Mouse (Mus musculus) heart, embryonic 12.5 days (tissue): Measurements from ENCODE around the gene Tbc1d16. TPM values are rescaled to one million over a fixed set of nuclear protein-coding genes. Genes with fewer than 3 reads are reported as not detected.

ENCODE experiments used
- ATAC-seq: fragments of 200-750 bp; cut with Nextera tagmentation; 2 replicates; pipeline ENCODE4 v1.8.0; 2017; ENCODE audit warnings: moderate TSS enrichment, moderate library complexity; ENCODE audit not compliant: insufficient number of reproducible peaks, low FRiP score
- H3K27ac ChIP-seq: fragments of 300-500 bp; sonication (generic); 2 replicates; pipeline ENCODE4 v1.5.1; 2016; ENCODE audit warnings: mild to moderate bottlenecking, moderate library complexity; ENCODE audit not compliant: poor library complexity, severe bottlenecking
- H3K27me3 ChIP-seq: fragments of 300-500 bp; sonication (generic); replicated peaks from 2 replicates; pipeline ENCODE4 v1.6.1; 2016; ENCODE audit warnings: mild to moderate bottlenecking, moderate library complexity
- H3K36me3 ChIP-seq: fragments of 300-500 bp; sonication (generic); 2 replicates; pipeline ENCODE4 v1.6.1; 2016; ENCODE audit warnings: mild to moderate bottlenecking, moderate library complexity
- H3K4me1 ChIP-seq: fragments of 300-500 bp; sonication (generic); replicated peaks from 2 replicates; pipeline ENCODE4 v1.6.1; 2016; ENCODE audit warnings: mild to moderate bottlenecking
- H3K4me2 ChIP-seq: fragments of 300-500 bp; sonication (generic); 2 replicates; pipeline ENCODE4 v1.6.1; 2016; ENCODE audit warnings: mild to moderate bottlenecking, moderate library complexity
- H3K4me3 ChIP-seq: fragments of 300-500 bp; sonication (generic); 2 replicates; pipeline ENCODE4 v1.5.1; 2016; ENCODE audit warnings: mild to moderate bottlenecking
- H3K9ac ChIP-seq: fragments of 300-500 bp; sonication (generic); 2 replicates; pipeline ENCODE4 v1.6.1; 2016; ENCODE audit warnings: mild to moderate bottlenecking, moderate library complexity
- H3K9me3 ChIP-seq: fragments of 300-500 bp; sonication (generic); replicated peaks from 2 replicates; pipeline ENCODE4 v1.6.1; 2016; ENCODE audit warnings: mild to moderate bottlenecking, moderate library complexity
- WGBS: fragments of 180-500 bp; shearing (Covaris S2); methylation state at CpG from one replicate; pipeline ENCODE4 v1.1.7; 2016; 5-methylcytosine and 5-hydroxymethylcytosine counted together
- polyA plus RNA-seq: library from polyadenylated mRNA; unstranded; fragments of >200 nt; fragmentation: Nextera tagmentation; extraction: Ambion mirVana; gene quantifications from 2 replicates; pipeline ENCODE4 v1.2.1, GENCODE M21; 2016

Gene Tbc1d16
- polyA plus RNA-seq, 1 experiment from 2014 or later: 7.5 TPM

DNA sequence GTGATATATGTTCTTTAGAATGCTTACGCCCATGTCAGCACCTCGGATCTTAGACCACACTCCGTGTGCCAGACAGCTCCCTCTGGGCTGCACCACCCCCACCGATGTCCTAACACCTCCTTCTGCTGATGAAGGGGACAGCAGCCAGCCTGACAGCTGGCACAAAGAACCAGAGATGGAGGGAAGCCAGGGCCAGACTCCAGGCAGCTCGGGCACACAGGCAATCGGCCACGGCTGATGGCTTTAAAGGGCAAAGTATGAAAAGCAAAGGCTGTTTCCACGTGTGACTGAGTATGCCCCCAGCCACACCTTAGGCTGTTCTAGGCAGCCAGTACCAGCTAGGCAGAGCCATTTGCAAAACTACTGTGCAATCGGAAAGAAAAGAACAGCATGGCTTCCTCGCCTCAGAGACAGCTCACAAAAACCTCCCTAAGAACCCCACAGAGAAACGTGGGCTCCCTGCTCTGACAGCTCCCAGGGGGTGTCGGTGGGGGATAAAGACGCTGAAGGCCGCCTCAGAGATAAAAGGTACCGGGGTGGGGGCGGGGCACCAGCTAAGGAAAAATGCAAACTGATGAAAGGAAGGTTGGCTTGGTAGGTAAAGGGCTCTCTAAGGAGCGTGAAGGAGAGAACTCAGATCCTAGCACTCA is 8.4 kb downstream of the Tbc1d16 start:
- Histone ChIP-seq H3K27me3 (no peaks in the 10 kb centered on the region), H3K9me3 (no peaks in the 10 kb centered on the region), H3K36me3 (no peaks in the 10 kb centered on the region), H3K9ac (peak overlapping the region; percentile 43; the same call in 1 of the 2 replicates), H3K27ac (peak overlapping the region; percentile 5; the same call in 1 of the 2 replicates), H3K4me1 (peaks cover 48% of the 10 kb centered on the region), H3K4me2 (peak overlapping the region; percentile 51), H3K4me3 (no peak overlapping the region)
- no peak for ATAC-seq
- 16% methylated on average over 17 of the region's 17 CpGs for WGBS

DNA sequence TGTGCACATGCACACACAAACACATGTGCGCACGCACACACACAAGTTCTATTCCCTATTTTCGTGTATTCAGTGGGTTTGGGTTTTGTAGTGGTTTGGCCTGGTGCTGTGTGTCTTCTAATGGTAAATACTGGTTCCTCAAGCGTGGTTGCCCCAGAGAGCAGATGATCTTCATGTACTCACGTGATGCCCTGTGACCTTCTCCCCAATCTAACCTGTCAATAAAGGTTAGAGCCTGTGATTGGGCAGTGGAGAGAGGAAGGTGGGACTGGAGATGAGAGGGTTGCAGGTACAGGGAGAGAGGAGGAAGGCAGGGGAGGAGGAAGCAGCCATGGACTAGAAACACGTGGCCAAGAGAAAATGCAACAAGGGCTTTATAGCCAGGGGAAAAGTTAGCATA is 10.4 kb downstream of the Tbc1d16 start:
- no peak overlapping the region for H3K9ac ChIP-seq
- no peaks in the 10 kb centered on the region for H3K9me3 ChIP-seq
- no peaks in the 10 kb centered on the region for H3K27me3 ChIP-seq
- no peak overlapping the region for H3K4me3 ChIP-seq
- 85% methylated on average over 6 of the region's 6 CpGs for WGBS
- peaks cover 64% of the 10 kb centered on the region for H3K4me1 ChIP-seq
- no peak overlapping the region for H3K4me2 ChIP-seq
- ATAC-seq: no peak
- H3K27ac ChIP-seq: no peak overlapping the region
- no peaks in the 10 kb centered on the region for H3K36me3 ChIP-seq

DNA sequence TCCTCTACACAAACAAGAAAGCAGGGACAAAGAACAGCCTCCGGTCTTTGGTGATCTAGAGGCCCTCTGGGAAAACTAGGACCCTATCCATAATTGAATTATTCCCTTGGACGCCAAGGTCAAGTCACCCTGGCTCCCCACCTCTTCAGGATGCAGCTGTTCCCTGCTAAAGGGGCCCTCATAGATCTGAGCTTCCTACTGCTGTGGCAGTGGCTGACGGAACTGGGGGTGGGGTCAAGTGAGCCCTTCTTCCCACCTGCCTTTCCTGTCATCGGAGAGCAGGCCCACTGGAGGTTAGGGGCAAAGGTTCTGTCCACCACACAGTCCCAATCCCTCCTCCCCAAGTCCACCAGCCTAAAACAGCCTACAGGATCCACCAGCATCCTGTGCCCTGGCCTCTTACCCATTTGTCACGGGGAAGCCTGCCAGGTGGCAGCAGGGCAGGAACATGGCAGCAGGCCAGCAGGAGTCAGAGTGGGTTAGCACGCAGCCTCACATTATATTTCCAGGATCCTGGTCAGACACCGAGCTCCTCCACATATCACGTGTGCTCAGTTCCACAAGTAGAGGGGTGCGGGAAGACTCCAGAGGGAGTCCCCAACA is 12.3 kb downstream of the Tbc1d16 start:
- no peaks in the 10 kb centered on the region for H3K36me3 ChIP-seq
- peak overlapping the region; percentile 54; the same call in 1 of the 2 replicates for H3K9ac ChIP-seq
- peak overlapping the region; percentile 65 for H3K4me2 ChIP-seq
- WGBS: 54% methylated on average over 9 of the region's 9 CpGs
- peak overlapping the region; percentile 22; the same call in 1 of the 2 replicates for H3K4me3 ChIP-seq
- H3K27me3 ChIP-seq: no peaks in the 10 kb centered on the region
- no peaks in the 10 kb centered on the region for H3K9me3 ChIP-seq
- H3K4me1 ChIP-seq: peaks cover 52% of the 10 kb centered on the region
- no peak for ATAC-seq
- H3K27ac ChIP-seq: peak overlapping the region; percentile 79

DNA sequence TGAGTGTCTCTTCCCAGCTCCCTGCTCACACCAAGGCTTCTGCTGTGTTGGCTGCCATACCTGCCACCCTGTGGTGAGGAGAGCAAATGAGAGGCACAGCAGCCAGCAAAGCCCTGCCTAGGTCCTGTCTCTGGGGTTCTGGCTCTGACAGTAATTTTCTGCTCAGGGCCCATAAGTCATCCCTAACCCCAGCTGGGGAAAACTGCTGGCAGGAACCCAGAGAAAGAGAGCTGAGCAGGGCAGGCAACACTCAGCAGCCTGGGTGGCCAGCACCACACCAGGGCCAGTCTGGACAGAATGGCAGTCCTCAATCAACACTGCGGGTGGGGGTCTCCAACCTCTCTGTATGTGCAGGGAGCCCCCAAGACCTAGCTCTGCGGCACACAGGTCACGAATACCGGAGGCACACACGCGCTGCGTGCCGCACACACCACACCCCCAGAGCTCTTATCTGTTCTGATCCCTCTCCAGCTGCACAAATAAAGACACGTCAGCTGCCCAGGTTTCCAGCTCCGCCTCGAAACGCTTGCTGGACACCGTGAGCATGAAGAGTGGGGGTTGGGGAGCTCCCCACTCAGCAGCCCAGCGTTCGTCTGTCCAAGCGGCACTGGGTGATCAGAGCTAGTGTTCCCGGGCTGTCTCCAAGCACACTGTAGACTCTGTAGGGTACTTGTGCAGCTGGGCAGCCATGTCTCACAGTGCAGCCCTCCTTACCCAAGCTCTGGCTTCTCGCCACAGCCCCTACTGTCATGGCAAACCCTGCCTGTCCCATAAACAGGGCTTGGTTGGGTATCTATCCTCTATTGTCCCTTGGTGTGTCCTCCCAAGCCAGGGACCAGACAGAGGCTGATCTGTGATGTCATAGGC is 13.0 kb downstream of the Tbc1d16 start:
- Histone ChIP-seq H3K9me3 (no peaks in the 10 kb centered on the region), H3K27ac (peak overlapping the region; percentile 79), H3K4me2 (peak overlapping the region; percentile 65), H3K4me3 (peak overlapping the region; percentile 22), H3K27me3 (no peaks in the 10 kb centered on the region), H3K36me3 (no peaks in the 10 kb centered on the region), H3K9ac (peak overlapping the region; percentile 54), H3K4me1 (peaks cover 51% of the 10 kb centered on the region)
- ATAC-seq: peak; percentile 83
- 3% methylated on average over 18 of the region's 18 CpGs for WGBS

DNA sequence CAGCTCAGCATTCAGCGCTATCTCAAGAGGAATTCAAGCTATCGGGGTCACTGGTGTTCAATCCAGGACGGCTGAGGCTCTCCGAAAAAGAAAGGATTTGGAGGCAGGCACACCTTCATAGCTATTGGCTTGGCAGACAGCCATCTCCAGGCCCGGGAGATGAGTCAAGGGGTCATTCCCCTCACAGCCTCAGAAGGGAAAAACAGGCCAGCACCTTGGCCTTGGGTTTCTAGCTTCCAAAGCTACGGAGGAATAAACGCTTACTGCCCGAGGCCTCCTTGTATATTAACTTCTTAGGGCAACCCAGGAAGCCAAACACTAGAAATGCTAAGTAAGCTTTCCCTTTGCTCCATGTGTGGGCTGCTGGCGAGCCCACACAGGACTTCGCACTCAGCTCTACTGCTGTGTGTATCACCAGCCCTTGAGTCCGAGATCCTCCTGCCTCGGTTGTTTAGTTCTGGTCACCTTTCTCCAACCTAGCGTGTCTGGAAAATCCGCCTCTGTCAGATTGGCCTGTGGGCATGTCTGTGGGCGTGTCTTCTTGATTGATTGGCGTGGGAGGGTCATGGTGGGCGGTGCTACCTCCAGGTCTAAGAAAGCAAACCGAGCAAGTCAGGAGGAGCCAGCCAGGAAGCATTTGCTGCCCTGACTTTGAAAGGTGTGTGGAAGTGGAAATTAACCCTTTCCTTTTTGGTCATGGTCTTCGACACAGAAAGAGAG is 15.0 kb downstream of the Tbc1d16 start:
- H3K36me3 ChIP-seq: peaks cover 8% of the 10 kb centered on the region; the same call in 1 of the 2 replicates
- 53% methylated on average over 19 of the region's 19 CpGs for WGBS
- no peak overlapping the region for H3K9ac ChIP-seq
- no peak overlapping the region for H3K4me3 ChIP-seq
- ATAC-seq: no peak
- peaks cover 46% of the 10 kb centered on the region for H3K4me1 ChIP-seq
- H3K9me3 ChIP-seq: no peaks in the 10 kb centered on the region
- no peaks in the 10 kb centered on the region for H3K27me3 ChIP-seq
- H3K4me2 ChIP-seq: no peak overlapping the region
- H3K27ac ChIP-seq: no peak overlapping the region

DNA sequence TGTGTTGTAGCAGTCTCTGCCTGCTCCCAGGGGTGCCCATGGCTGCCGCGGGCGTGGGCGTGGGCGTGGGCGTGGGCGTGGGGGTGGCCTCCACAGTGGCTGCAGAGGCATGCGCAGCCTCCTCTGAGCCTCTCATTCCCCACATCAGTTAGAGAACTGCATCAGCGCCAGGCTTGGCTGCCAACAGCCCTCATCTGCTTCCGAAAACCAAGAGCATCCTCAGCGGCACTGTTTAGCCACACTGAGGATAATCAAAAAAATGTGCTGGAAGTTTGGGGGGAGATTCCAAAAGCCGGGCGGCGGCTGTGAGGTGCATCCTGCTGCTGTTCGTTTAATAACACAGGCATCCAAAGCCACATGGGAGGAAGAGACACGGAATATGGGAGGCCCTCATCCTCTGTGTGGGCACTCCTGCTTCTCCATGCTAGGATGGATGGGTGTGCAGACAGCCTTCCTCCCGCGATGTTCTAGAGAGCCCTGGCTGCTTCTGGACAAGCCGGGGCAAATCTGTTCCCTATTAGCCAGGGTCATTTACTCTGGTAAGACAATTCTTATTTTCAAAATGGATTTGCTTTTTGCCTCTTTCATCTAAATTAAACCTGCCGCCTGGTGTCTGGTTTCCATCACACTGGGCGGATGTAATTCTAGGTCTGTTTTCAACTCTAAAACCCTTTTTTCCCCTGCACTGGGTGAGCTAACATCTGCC is 16.5 kb downstream of the Tbc1d16 start:
- Histone ChIP-seq H3K4me2 (no peak overlapping the region), H3K9me3 (no peaks in the 10 kb centered on the region), H3K4me1 (peaks cover 46% of the 10 kb centered on the region), H3K4me3 (no peak overlapping the region), H3K36me3 (peaks cover 19% of the 10 kb centered on the region), H3K27ac (no peak overlapping the region), H3K27me3 (no peaks in the 10 kb centered on the region), H3K9ac (no peak overlapping the region)
- 88% methylated on average over 21 of the region's 21 CpGs for WGBS
- no peak for ATAC-seq

DNA sequence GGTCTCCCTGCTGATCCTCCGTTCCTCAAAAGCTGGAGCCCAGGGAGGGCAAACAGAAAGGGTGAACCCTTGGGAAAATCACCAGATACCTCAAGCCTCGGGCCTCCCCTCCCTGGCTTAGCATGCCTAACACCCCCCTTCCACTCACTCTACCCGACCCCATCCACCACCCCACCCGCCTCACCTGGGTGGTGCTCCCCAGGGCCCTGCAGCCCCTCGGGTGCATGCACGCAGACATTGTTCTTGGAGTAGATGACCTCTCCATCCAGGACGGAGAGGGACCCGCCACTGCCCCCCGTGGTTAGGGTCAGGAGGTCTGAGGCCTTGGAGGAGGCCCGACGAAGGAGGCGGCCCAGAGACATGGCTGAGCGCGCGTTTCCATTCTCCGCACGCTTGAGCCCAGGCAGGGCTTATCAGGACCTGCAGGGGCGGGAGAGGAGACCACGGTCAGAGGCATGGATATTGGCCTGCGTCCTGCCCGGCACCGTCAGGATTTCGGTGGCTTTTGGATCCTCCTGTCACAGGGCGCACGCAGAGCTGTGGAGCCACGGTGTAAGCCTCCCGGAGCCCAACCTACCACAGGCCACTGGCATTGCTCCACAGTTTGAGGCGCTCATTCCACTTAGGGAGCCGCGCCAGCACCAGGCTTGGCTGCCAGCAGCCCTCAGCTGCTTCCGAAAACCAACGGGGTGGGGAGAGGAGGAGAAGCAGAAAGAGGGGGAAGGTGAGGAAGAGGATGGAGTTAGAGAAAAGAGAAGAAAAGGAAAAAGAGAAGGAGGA is 17.8 kb downstream of the Tbc1d16 start:
- WGBS: 52% methylated on average over 32 of the region's 32 CpGs
- H3K27me3 ChIP-seq: no peaks in the 10 kb centered on the region
- H3K27ac ChIP-seq: no peak overlapping the region
- H3K4me3 ChIP-seq: no peak overlapping the region
- H3K4me2 ChIP-seq: peak overlapping the region; percentile 22
- H3K4me1 ChIP-seq: peaks cover 35% of the 10 kb centered on the region
- no peak overlapping the region for H3K9ac ChIP-seq
- ATAC-seq: no peak
- H3K9me3 ChIP-seq: no peaks in the 10 kb centered on the region
- H3K36me3 ChIP-seq: peaks cover 24% of the 10 kb centered on the region

DNA sequence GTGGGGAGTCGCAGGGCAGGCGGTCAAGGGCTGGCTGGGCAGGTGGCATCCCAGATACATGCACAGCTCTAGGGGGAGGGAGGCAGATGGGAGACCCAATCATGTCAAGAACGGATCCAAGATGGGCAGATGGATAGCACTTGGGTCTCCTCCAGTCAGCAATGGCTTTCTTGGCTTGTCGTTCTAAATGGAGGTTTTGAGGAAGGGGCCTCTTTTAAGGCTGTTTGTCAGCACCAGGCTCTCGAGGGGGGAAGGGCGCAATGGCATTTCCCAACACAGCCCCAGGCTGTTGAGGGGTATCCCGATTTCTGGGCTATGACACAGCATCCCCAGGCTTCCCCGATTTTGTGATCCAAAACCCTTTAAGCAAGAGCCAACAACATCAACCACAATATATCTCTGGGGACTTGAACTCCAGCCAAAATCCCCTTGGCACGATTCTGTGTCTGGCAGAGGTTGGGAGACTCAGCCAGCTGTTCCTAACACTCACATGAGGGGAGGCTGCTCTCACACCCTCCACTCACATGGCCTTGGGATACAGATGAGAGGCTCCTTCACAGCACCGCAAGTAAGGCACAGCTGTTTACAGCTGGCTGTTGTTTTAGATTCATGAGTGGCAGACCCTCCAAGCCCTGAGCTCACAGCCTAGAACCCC is 18.8 kb downstream of the Tbc1d16 start:
- no peaks in the 10 kb centered on the region for H3K27me3 ChIP-seq
- peaks cover 25% of the 10 kb centered on the region for H3K4me1 ChIP-seq
- WGBS: 75% methylated on average over 10 of the region's 10 CpGs
- no peak for ATAC-seq
- H3K9ac ChIP-seq: no peak overlapping the region
- H3K9me3 ChIP-seq: no peaks in the 10 kb centered on the region
- H3K27ac ChIP-seq: no peak overlapping the region
- no peak overlapping the region for H3K4me2 ChIP-seq
- peaks cover 29% of the 10 kb centered on the region for H3K36me3 ChIP-seq
- H3K4me3 ChIP-seq: no peak overlapping the region

DNA sequence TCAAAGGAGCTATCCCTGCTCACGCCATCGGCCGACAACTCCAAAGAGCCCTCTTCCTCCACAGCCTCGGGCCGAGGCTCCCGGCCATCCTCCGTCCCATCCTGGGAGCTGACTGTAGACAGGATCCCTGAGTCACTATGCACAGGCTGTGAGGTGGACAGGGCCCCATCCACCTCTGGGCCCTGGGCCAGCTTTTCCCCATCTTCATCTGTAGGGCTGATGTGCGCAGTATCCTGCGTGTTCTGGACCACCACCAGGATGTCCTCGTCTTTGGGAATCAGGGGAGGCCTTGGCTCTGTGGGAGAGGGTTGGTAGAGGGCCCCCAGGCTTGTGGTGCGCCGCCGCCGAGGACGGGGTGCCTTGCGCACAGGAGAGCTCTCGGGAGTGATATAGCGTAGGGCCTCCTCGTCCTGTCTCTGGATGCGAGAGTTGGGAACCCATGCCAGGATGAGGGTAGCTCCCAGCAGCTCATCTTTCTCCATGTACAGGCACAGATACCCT is 19.4 kb downstream of the Tbc1d16 start:
- H3K9ac ChIP-seq: no peak overlapping the region
- WGBS: 90% methylated on average over 20 of the region's 20 CpGs
- H3K27me3 ChIP-seq: no peaks in the 10 kb centered on the region
- ATAC-seq: no peak
- H3K27ac ChIP-seq: no peak overlapping the region
- H3K9me3 ChIP-seq: no peaks in the 10 kb centered on the region
- peaks cover 21% of the 10 kb centered on the region for H3K4me1 ChIP-seq
- H3K36me3 ChIP-seq: peaks cover 29% of the 10 kb centered on the region
- H3K4me3 ChIP-seq: no peak overlapping the region
- no peak overlapping the region for H3K4me2 ChIP-seq
